Mouse (Mus musculus) cortical plate, adult 2 months (tissue): ENCODE results near the gene Sdc4.

Experiments
- CTCF ChIP-seq: fragments of 200-500 bp; IDR thresholded peaks from 2 replicates; pipeline ENCODE4 v1.5.1; 2011; ENCODE audit warnings: mild to moderate bottlenecking, control low read depth, low read length; ENCODE audit not compliant: insufficient read depth; ENCODE audit errors: extremely low read depth
- POLR2A ChIP-seq: fragments of 200-500 bp; IDR thresholded peaks from 2 replicates; pipeline ENCODE4 v1.6.1; 2011; ENCODE audit warnings: mild to moderate bottlenecking, low read length, control low read depth; ENCODE audit not compliant: insufficient read depth; ENCODE audit errors: extremely low read depth

DNA sequence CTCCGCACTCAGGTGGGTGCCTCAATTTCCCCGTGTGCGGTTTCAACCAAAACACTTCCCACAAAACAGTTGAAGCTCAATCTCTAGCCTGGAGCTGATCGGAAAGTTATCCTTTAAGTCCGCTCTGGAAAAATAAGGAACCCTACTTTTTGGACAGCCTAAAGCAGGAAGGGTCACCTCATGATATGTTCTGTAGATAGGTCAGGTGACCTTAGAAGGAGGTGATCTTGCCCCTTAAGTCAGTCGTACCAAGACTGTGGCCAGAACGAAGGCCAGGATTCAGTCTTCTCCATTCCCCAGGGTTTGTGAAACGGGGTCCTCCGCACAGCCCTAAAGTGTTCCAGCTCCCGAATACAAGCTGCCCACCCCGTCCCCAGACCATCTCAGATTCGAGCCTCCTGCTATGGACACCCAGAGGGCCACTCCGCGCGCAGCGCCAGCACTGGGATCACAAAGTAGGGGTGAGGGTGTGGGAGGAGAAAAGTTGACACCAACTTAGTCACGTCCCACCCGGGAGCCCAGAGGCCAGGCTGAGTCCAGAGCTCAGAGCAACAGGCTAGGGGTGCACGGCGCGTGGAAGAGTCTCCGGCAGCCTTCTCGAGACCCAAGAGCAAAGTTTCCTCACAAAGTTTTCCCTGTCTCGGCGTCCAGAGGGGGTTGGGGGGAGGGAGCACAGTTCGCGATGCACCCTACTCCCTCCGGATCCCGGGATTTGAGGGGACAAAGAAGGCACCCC lies 1.2 kb downstream of the Sdc4 start:
- TF ChIP-seq POLR2A (no peak), CTCF (no peak)
